Mouse (Mus musculus): ENCODE measurements around the gene Rbl1. TPM values are rescaled to one million over a fixed set of nuclear protein-coding genes. Genes with fewer than 3 reads are reported as not detected.
A peak's percentile ranks its signal among the peaks of the same experiment; 100 is the strongest.

Gene Rbl1
- total RNA-seq, 2 experiments from 2014 or later = 11.8 to 13.3 TPM

DNA sequence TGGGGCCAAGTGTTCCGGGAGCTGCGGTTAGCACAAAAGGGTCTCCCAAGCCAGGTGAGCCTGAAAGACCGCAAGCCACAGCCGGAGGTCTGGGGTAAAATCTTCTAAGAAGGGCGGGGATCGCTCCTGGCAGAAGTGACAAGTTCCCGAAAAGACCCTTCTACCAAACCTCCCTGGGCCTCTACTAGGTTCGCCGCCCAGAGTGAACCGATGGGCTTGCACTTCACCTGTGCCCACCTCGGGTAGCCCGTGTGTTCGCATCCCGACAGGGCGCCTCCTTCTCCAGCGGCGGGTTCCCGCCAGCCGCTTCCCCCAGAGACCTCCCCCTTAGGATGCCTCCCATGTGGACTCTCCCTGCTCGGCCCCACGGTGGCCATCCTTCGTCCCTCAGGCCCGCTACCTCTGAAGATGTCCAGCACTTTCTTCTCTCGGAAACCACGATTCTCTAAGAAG, 69.8 kb downstream of the Rbl1 start:
- DNase-seq (ENCODE audit: low spot score in 2 of 2) = peak; percentile 25 to 27

DNA sequence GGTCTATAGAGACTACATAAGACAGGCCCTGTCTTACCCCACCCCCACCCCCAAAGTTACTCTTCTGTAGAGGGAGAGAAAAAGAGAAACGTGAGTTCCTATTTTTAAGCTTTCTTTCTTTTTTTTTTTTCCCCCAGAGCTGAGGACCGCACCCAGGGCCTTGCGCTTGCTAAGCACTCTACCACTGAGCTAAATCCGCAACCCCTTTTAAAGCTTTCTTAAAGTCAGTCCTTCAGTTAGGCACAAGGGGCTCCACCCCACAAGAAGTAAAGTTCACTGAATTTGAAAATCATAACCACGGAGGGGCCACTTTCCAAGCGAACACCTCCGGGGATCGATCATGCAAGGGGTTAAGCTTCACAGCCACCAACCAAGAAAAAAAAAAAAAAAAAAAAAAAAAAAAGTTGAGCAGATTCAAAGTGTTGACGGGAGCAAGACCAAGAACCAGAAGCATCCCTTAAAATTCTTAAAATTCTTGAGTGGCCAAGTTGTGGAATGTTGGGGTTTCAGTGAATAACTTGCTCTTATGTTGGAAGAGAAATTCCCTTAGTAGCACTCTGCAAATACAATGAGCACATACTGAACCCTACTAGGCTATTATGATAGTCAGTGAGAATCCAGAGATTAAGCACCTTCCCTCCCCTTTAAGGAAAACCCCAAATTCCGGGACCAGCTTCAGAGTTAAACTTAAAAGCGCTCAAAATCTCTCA, 70.4 kb downstream of the Rbl1 start:
- DNase-seq (ENCODE audit: low spot score in 2 of 2) = no peak

DNA sequence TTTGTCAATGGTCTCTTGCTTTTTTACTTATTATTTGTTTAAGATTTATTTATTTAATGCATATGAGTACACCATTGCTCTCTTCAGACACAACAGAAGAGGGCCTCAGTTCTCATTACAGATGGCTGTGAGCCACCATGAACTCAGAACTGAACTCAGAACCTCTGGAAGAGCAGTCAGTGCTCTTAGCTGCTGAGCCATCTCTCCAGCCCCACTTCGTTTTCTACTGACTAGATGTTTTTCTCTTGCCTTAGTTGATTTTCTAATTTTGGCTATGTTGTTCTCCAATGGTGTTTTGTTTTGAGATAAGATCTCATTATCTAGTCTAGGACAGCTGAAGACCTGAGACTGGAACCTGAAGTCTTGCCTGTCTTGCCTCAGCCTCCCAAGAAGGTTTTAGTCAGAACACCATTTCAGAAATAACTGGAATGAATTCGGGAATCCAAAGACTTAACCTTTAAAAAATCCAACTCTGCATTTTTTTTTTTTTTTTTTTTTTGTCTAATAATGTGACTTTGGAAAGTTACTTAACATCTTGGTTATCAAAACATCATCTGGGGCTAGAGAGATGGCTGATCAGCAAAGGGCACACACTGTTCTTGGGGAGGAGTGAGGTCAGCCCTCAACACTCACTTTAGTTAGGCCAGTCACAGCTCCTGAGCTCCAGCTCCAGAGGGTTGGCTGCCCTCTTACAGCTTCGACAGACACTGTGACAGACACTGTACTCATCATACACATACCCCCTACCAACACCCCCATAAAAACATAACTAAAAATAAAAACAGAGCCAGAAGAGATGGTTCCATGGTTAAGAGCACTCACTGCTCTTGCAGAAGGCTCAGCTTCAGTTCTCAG, 71.4 kb downstream of the Rbl1 start:
- no peak for DNase-seq (ENCODE audit: low spot score in 2 of 2)

DNA sequence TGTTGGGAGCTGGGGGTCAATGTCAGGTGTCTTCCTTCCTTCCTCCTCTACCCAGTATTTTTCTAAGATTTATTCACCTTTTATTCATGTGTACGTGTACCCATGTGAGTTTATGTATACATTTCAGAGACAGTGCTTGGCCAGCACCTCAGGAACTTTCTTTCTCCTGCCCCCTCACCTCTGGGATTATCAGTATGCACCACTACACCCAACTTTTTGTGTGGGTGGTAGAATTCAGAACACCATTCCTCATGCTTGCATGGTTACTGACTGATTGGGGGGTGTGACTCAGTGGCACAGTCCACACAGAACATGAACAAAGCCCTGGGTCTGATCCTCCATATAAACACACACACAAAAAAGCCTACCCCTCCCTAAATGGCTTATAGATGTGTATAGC, 72.2 kb downstream of the Rbl1 start:
- no peak for DNase-seq (ENCODE audit: low spot score in 2 of 2)

DNA sequence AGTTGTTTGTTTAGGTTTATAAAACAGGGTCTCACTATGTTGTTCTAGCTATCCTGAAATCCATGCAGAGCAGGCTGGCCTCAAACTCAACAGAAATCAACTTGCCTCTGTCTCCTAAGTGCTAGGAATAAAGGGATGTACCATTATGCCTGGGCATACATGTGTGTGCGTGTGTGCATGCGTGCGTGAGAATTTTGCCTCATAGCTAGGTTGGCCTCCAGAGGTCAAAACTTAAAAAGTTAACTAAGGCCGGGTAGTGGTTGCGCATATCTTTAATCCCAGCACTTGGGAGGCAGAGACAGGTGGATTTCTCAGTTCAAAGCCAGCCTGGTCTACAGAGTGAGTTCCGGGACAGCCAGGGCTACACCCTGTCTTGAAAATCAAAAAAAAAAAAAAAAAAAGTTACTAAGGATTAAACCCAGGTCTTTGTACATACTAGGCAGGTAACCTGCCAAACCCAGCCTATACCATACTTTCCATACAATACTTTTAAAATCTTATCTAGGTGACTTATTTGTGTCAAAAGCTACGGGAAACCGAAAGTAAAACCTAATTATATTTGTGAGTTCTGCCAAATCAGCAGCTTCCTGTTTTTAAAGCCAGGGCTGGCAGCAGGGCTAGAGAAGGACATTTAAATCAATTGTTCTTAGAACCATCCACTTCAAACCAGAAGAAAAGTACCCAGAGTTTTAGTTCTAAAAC, 73.4 kb downstream of the Rbl1 start:
- DNase-seq (ENCODE audit: low spot score in 2 of 2) = no peak

DNA sequence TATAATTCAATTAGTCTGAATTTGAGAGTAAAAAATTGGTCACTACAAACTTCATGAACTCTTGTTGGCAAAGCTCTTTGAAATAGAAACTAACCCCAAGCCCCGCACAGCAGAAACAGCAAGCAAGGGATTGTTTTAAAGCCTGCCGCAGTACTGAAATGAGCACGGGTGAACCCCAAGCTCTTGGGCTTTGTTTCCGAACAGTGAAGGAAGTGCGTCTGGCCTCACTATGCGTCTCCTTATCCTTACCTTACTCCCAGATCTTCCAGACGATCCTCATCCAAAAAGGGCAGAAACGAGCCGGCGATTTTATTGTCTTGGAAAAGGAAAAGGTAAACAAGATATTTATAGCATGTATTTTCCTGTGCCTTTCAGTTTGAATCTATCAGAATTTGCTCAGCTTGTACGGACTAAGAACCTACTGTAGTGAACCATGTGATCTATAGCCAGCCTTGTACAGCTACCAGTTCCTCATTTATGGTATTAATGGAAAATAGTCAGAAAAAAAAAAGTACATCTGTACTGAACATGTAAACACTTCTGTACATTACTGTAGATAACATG, 74.7 kb downstream of the Rbl1 start:
- DNase-seq (ENCODE audit: low spot score in 2 of 2) = no peak

DNA sequence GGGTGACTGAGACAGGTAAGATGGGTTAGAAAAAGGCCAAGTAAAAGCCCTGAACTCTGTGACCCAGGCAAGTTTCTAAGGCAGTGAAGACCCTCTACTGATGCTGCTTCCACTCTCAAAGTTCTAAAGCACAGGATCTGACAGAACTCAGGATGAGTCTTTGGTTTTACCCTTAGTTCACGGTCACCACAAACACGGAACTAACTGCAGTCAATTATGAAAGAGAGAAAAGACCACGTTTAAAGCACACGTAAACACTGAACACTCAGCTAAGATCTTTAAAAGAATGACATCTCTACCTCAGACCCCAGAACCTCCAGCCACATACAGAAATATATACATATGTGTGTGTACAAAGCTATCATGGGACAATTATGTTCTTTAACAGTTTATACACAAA, 75.2 kb downstream of the Rbl1 start:
- DNase-seq (ENCODE audit: low spot score in 2 of 2) = no peak

DNA sequence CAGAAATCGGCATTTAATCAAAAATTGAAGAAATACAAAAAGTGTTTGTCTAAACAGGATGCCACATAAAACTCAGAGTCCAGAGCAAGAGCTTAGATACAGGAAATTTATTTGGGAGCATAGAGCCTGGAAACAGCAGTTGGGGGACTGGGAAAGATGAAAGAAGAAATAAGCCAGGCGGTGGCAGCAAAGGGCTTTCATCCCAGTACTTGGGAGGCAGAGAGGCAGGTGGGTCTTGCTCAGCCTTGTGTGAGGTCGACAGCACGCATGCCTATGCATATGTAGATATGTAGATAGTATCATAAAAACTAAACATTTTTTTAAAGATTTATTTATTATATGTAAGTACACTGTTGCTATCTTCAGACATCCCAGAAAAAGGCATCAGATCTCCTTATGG, 76.3 kb downstream of the Rbl1 start:
- DNase-seq (ENCODE audit: low spot score in 2 of 2) = no peak

DNA sequence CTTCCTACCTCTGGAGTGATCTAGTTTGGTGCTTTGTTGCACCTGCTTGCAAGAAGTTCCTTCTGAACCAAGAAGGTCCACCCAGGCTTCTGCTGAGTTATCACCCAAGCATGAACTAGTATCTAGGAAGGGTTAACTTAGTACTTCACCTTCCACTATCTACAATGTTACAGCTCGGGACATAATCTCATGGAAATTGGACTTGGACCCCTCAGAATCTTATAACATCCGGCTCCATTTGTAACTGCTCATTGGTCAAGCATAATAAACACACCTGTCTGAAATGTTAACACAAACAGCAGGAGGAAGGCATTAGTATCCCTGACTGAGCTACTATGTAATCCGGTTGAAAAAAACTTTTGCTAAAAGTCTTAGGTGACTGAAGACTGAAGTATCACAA, 77.0 kb downstream of the Rbl1 start:
- no peak for DNase-seq (ENCODE audit: low spot score in 2 of 2)

DNA sequence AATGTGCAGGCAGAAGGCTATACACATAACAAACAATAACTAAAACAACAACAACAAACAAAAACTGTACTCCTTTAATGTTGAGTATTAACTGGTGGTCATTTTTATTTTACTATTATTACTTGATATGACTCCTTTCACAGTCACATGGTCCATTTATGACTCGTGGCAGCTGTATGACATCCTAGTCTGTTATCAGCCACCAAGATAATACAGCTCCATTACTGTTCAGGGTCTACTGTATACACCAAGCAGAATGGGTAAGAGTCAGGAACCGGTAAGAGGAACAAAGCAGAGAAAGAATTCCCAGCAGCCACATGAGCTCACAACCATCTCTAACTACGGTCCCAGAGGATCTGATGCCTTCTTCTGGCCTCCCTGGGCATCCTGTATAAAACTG, 79.1 kb downstream of the Rbl1 start:
- DNase-seq (ENCODE audit: low spot score in 2 of 2) = no peak

DNA sequence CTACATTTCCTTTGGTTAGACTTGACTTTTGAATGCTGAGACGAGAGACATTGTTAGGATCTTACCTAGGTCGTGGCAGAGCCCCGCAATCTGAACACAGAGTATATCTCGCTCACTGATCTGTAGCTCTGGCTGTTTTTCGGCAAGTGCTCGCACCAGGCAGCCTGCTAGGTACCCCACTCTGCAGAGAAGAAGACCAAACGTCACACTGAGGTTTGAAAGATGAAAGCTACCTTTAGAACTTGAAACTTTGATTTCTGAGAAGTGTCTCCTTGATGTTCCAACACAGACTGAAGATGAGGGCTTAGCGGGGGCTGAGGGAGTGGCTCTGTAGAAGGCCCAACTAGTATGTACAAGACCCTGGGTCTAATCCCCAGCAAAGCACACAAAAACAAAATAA, 82.6 kb downstream of the Rbl1 start:
- DNase-seq (ENCODE audit: low spot score in 2 of 2) = no peak

DNA sequence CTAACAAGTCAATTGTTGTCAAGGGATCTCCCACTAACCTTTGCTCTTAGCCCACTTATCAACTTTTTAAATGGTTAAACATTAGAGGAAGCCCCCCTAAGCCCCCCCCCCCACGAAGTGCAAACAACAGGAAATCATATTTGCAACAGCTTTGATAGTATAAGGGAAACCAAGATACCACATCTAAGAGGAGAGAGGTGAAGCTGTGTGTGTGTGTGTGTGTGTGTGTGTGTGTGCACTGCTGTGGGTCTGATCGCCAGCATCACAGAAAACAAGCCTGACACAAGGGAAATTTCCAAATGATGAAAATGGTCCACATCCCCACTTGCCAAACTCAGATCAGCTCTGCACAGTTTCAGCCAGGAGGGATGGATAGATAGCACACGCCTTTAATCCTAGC, 85.3 kb downstream of the Rbl1 start:
- DNase-seq (ENCODE audit: low spot score in 2 of 2) = no peak

DNA sequence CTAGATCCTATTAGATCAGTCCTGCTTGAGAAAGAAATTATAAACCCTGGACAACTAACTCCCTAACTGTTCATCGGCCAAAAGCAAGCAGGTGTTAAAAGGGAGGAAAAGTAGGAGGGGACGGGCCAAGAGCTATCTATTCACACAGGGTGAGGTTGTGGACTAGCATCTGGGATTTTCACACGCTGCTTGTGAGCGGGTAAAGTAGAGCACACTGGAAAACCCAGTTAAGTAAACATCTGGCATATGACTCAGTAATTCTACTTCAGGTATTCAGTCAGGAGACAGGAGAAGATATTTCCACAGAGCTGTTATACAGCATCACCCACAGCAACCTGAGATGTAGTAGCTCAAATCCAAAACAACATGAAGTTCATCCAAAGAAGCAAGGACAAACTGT, 85.8 kb downstream of the Rbl1 start:
- DNase-seq (ENCODE audit: low spot score in 2 of 2) = no peak

DNA sequence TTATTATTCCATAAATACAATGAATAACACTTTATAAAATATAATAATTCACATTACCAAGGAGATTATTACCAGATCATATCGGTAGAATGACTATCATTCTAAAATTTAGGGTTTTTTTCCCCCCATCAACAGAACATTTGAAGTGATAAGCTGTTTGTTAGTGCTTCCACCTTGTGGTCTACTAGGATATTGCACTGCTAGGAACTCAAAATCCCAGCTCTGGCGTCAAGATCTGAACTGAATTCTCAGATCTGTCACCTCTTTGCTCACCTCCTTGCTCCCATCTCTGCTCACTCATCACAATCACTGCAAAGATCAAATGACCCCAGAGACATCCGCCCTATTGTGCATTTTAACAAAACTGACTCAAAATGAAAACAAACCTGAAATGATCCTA, 87.4 kb downstream of the Rbl1 start:
- DNase-seq (ENCODE audit: low spot score in 2 of 2) = no peak

DNA sequence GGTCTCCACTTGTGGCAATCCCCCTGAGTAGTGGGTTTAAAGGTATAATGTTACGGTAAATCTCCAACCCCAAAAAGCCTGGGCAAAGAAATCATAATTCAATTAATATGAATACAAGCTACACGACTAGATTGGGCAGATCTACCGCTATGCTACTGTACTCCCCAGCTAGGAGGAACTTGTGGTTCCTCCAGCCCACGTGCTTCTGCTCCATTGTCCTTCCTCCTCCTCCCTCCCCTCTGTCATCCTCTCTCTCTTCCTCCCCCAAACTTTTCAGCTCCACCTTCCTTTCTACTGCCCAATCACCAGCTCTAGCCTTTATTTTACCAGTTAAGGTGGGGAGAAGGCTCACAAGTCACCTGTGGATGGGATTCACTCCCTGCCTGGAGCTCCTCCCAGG, 96.1 kb downstream of the Rbl1 start:
- DNase-seq (ENCODE audit: low spot score in 2 of 2) = no peak

DNA sequence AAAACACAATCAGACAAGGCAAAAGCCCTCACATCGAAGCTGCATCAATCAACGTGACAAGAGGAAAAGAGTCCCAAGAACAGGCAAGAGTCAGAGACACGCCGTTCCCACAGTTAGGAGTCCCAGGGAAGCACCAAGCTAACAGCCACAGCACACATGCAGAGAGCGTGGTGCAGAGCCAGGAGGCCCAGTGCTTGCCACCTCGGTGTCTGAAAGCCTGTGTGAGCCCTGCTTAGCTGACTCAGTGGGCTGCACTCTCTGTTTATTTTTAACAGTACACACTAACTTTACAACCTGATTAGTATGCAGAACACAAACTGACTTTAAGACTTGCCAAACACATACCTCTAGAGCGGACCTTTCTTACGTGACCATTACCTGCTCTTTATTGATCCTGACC, 99.9 kb downstream of the Rbl1 start:
- no peak for DNase-seq (ENCODE audit: low spot score in 2 of 2)

DNA sequence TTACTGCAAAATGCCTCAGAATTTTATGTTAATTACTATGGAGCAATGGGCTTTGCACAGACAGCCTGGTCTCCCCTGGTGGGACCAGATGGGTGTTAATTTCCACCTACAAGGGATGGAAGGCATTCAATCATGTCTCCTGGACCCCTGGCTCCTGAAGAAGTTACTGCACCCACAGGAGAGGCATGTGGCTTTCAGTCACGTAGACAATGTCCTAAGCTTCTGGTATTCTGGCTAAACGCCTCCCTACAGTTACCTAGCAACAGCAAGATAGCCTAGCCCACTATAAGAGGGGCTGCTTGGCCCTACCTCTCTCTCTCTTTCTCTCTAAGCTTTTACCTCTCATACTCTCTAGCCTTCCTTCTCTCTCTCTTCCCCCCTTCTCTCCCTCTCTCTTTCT, 102.1 kb downstream of the Rbl1 start:
- DNase-seq (ENCODE audit: low spot score in 2 of 2) = no peak

DNA sequence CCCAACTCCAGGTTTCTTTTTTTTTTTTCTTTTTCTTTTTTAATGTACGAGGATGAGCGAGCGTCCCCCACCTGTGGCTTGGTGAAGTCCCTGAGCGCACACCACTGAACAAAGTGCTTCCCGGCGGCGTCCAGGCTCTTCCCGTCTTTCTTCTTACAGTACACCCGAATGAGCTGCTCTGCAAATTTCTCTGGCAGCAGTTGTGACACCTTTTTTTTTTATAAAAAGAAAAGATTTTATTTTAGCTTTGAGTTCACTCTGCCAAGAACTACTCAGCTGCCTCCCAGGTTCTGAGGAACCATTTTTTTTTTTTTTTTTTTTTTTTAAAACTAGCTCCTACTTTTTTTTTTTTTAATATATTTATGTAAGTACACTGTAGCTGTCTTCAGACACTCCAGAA, 102.7 kb downstream of the Rbl1 start:
- DNase-seq (ENCODE audit: low spot score in 2 of 2) = no peak

DNA sequence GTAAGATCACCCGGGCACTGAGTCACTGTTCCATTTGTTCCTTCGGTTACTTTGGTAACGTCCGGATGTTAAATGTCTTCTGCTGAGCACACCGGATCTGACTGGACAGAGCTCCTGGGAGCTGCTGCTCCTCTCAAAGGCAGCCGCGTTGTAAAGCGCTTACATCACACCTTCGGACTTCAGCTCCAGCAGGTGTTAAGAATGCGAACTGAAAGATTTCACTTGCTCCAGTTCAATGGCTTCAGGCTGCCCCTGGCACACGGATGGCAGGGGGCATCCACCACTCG, 104.1 kb downstream of the Rbl1 start:
- DNase-seq (ENCODE audit: low spot score in 2 of 2) = no peak

DNA sequence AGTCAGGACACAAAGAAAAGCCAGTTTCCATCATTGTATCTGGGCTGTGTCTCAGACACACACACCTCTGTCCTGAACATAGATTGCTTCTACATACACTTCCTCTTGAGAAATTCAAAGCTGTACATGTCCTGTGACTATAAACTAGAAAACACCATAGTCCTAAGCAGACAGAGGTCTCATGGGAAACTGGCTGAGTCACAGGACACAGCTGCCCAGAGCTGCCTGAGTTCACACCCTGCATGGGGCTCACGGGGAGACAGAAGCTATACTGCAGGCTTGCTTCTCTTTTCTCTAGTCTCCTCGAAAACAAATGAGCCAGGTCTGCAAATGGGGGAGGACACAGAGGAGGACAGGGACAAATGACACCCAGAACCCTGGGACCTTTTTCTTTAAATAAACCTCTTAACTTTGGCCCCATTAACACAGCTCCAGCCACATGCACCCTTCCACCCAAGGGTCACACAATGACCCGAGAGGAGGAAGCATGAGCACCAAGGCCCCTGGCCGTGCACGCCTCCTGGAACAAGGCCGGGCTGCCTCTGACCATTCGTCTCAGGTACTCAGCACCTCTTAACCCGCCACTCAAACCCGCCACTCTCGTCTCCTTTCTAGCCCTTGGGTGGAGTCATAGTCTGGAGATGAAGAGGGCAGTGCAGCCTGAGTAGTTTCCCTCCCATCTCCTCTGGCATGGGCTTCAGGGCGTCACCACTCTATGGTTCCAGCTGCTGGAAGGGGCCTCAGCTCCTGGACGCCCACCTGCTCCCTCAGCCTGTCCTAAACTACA, 104.6 kb downstream of the Rbl1 start:
- no peak for DNase-seq (ENCODE audit: low spot score in 2 of 2)

All from gastrocnemius, postnatal 4 days (tissue).